Mouse (Mus musculus) regulatory T cell (primary cell): ENCODE data around the gene Cd2bp2.

Experiments
- in situ Hi-C: fragments of 300-600 bp; cut with MboI, MseI; formaldehyde crosslinking; loops from one replicate; pipeline ENCODE4 v1.15.1; 2025; ENCODE audit warnings: high pct_unique_total_duplicates

Cd2bp2 gene

DNA sequence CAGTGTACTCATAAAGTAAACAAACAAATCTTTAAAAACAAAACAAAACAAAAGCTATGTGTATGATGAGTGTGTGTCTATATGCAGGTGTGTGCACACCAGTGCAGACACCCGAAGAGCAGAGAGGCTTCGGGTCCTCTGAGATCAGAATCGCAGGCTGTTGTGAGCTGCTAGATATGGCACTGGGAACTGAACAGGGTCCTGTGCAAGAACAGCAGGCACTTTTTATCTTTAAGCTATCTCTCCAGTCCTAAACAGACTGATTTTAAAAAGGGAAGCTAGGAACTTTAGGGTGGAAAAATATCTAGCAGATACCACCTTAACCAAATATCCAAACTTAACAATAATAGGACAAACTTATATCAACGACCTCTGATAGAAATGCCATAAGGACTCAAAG, 53.2 kb downstream of the Cd2bp2 start:
- in situ Hi-C loops, result no loop called here

DNA sequence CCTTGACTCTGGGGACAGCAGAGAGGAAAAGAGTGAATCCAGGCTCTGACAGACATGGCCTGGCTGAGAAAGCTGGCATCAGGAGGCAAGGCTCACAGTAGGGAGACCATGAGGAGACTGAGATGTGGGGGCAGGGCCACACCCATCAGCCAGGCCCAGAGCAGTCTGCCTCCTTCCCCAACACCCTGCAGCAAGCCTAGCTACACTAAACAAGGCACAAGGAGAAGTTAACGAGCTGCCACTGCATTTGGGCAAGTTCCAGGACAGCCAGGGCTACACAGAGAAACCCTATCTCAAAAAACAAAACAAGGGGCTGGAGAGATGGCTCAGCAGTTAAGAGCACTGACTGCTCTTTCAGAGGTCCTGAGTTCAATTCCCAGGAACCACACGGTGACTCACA, 53.6 kb downstream of the Cd2bp2 start:
- in situ Hi-C loops, result no loop called here
